Mouse (Mus musculus) embryo, embryonic 11.5 days (tissue): ENCODE data around the gene Aes.

ENCODE experiments used
- DNase-seq: peaks from one replicate; pipeline ENCODE4 v3.0.0-alpha.2; 2012; ENCODE audit warnings: low read depth, low spot score

Gene Aes

GRCm38 (mm10) chr10:81597137-81597950 lies 38.1 kb downstream of the Aes start:
- no peak for DNase-seq

DNA sequence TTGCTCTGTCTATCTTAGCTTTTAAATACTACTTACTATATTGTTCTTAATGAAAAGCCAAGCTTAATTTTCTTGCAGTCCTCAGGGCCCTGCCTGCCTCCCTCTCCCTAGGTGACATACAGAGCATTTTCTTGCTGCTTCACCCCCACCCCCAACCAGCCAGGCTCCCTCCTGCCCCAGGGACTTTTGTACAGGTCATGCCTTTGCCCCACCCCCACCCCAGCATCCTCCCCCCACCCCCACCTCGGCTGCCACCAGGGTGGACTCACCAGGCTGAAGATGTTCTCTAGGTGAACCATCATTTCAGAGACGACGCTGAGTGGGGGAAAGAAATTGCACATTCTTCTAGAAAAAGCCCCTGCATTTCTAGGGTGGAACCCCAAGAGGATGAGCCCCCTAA lies 39.1 kb downstream of the Aes start:
- no peak for DNase-seq

- DNase-seq = no peak
These were observed 39.6 kb downstream of the Aes start for GRCm38 (mm10) chr10:81598871-81599270.

DNA sequence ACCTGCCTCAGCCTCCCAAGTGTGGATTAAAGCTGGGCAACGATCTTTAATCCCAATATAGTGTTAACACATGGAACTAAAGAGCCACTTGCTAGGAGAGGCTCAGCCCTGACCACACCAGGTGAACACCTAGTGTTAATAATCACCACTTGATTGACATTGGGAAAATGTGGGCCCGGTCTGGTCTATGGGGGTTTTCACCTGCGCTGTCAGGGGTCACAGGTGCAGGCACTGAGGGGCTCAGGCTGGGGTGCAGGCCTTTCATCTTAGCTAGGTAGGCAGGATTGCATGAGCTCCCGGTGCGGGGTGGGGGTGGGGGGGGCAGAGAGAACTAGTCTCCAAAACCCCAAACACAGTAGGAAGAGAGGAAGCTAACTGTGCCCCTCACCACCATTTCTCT lies 40.3 kb downstream of the Aes start:
- DNase-seq = no peak

GRCm38 (mm10) chr10:81600096-81600495 lies 40.8 kb downstream of the Aes start:
- DNase-seq = no peak

DNA sequence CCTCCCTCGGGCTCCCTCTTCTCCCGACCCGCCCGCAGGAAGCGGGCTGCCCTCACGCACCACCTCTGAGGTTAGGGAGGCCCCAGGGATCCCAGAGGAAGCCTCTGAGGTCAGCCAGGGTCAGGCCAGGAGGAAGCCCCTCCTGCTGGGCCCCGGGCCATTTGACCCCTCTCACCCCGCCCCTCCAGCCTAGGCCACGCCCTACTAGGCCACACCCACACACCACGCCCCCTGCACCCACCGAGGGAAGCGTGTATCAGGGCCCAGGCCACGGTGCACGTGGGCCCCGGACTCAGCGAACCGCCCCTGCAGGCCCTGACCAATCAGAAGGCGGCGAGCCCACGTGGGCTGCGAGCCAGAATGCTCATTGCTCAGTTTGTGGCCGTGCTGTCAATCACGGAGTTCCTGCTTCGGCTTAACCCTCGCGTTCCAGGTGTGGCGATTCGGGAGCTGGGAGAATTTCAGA lies 41.5 kb downstream of the Aes start, which contains the start of gene Tle6:
Gene Tle6 (minus strand): TSS at position 336 of the 466 bp plus-strand sequence.
- DNase-seq = peak; percentile 96

DNA sequence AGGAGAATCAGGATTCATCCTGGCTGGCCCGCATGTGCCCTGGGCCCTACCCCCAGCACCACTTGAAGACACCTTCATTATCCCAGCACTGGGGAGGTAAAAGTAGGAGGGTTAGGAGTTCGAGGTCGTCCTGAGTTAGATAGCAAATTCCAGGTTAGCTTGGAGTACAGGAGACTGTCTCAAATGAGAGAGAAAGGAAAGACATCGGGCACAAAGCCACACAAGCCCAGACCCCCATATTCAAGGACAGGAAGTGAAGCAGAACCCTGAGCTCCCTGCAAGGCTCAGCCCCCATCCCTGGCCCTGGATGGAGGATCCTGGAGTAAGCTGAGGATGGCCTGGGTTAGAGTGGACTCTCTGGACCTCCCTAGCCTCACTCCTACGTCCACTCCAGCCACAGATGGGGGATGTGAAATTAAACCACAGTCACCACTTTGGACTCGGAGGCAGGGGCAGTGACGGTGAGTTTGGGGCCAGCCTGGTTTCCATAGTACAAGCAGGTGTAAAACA lies 42.2 kb downstream of the Aes start:
- DNase-seq = no peak

- no peak for DNase-seq
These were observed 43.5 kb downstream of the Aes start for GRCm38 (mm10) chr10:81602741-81603151.

- DNase-seq = no peak
These were observed 45.0 kb downstream of the Aes start for GRCm38 (mm10) chr10:81604019-81604967.

- DNase-seq = peak; percentile 81
These were observed 45.8 kb downstream of the Aes start for GRCm38 (mm10) chr10:81604968-81605665.

- DNase-seq = no peak
These were observed 46.3 kb downstream of the Aes start for GRCm38 (mm10) chr10:81605666-81605973.

- peak; percentile 95 for DNase-seq
These were observed 46.9 kb downstream of the Aes start, which contains the start of gene BC025920 for GRCm38 (mm10) chr10:81605974-81606751. TSS of gene BC025920 (plus strand) at chr10:81606270.

DNA sequence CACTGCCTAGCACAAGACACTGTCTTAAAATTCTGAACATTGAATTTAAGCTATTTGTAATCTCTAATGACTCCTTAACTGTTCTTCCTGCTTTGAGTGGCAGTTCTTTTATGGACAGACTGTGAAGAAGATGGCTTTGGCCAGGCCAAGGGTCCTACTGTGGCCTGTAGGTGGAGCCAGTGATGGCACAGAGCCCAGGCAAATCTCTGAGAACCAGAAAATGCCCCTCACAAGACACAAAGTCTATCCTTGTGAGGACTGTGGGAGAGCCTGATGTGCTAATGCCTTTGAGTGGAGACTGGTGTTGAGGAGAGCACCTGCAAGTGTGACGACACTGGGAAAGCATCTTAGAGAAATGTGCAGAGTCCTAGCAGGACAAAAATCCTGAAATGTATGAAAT lies 49.0 kb downstream of the Aes start:
- DNase-seq = no peak

GRCm38 (mm10) chr10:81612779-81613178 lies 53.5 kb downstream of the Aes start:
- DNase-seq = no peak

GRCm38 (mm10) chr10:81615486-81615885 lies 56.2 kb downstream of the Aes start:
- DNase-seq = no peak
